Mouse (Mus musculus): Measurements from ENCODE around the gene Notch2. TPM values are rescaled to one million over a fixed set of nuclear protein-coding genes. Genes with fewer than 3 reads are reported as not detected.

Gene Notch2
- polyA plus RNA-seq, 1 experiment from 2014 or later, result 7.9 TPM

Other genes with a start within 250 kb of the Notch2 start
- gene Pde4dip, start 124.8 kb upstream of the Notch2 start, polyA plus RNA-seq (2015; fragmentation: Nextera tagmentation; extraction: Ambion mirVana), result 10.4 and 14.2 TPM in 2 replicates
- gene Sec22b, start 112.3 kb upstream of the Notch2 start, polyA plus RNA-seq (2015; fragmentation: Nextera tagmentation; extraction: Ambion mirVana), result 54.8 and 56.0 TPM in 2 replicates
- not detected in 2 replicates for gene Adam30, start 147.1 kb downstream of the Notch2 start, polyA plus RNA-seq (2015; fragmentation: Nextera tagmentation; extraction: Ambion mirVana)
- 0.27 TPM in 1 of 2 replicates, not detected in the other for gene Reg4, start 208.6 kb downstream of the Notch2 start, polyA plus RNA-seq (2015; fragmentation: Nextera tagmentation; extraction: Ambion mirVana)

Measured in liver, embryonic 16.5 days (tissue).